Mouse (Mus musculus) megakaryocyte, embryonic 14.5 days (primary cell): ENCODE data around the gene Tec.

Experiments used
- FLI1 ChIP-seq: IDR thresholded peaks from 2 replicates; pipeline ENCODE4 v1.6.1; 2012; ENCODE audit warnings: low read length, inconsistent platforms, mixed read lengths
- GATA1 ChIP-seq: IDR thresholded peaks from 3 replicates; pipeline ENCODE4 v1.6.1; 2012; ENCODE audit warnings: mixed read lengths, low read length, inconsistent platforms, borderline replicate concordance

DNA sequence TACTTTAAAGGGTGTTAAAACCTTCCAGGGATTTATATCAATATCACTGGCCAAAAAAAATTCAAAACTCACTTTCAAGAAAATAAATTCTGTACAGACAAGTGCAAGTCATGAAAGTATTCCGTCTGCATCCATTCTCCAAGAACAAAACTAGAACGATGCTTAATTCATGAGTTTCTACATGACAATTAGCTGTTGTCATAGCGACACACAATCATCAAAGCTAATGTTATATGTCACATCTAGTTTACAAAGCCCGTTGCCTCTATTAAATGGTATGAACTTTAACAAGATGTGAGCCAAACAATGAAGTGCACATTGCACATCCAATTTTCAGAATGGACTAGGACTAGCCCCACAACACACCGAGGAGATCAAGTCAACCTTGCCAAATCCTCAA lies 106.5 kb downstream of the Tec start:
- TF ChIP-seq GATA1: no peak
- no peak for TF ChIP-seq FLI1
